Mouse (Mus musculus) heart, postnatal 0 days (tissue): ENCODE measurements at regions not wholly inside any gene's neighbourhood (a gene's known extent, or its start where the extent isn't known, plus 50 kb on each side); places are given as distances from the start of the nearest gene placed in this dataset.

Experiments
- CTCF ChIP-seq: IDR thresholded peaks from 2 replicates; pipeline ENCODE4 v1.5.1; 2016; ENCODE audit warnings: antibody characterized with exemption, control low read depth, low read depth
- EP300 ChIP-seq: IDR thresholded peaks from 2 replicates; pipeline ENCODE4 v1.6.1; 2016; ENCODE audit warnings: antibody characterized with exemption, low read depth

- TF ChIP-seq EP300 (no peak), CTCF (no peak)
Observed at GRCm38 (mm10) chr11:114611690-114612089, 56.6 kb upstream of the Rpl38 start.
